Mouse (Mus musculus): ENCODE measurements around the gene Gcm1. TPM values are rescaled to one million over a fixed set of nuclear protein-coding genes. Genes with fewer than 3 reads are reported as not detected.
"Not testable (repeated sequence)": the region's sequence is repeated elsewhere in the genome, so short reads cannot be mapped to it uniquely, and the experiment has no call there.

Gcm1 gene
- polyA plus RNA-seq, 1 experiment from 2014 or later, result not detected

- H3K4me3 ChIP-seq (ENCODE audit: low read depth, low read length), result no peak overlapping the region
- H3K27me3 ChIP-seq (replicated peaks; ENCODE audit: control insufficient read depth, insufficient read depth, low read length), result no peaks in the 10 kb centered on the region
- ATAC-seq (replicated peaks; ENCODE audit: low FRiP score, low TSS enrichment, low read depth) (no peak), DNase-seq (ENCODE audit: low spot score) (no peak)
- H3K9ac ChIP-seq (ENCODE audit: low read length), result no peak overlapping the region
- WGBS, result 74% methylated on average over 16 of the region's 16 CpGs
- no peak overlapping the region for H3K4me2 ChIP-seq (ENCODE audit: low read length)
- no peaks in the 10 kb centered on the region for H3K36me3 ChIP-seq (ENCODE audit: control insufficient read depth, insufficient read depth, low read length)
- no peaks in the 10 kb centered on the region for H3K4me1 ChIP-seq (replicated peaks; ENCODE audit: control insufficient read depth, insufficient read depth, low read length)
- H3K9me3 ChIP-seq (ENCODE audit: control insufficient read depth, low read length), result no peaks in the 10 kb centered on the region
- H3K27ac ChIP-seq (ENCODE audit: low read depth), result no peak overlapping the region
These were observed 7.9 kb downstream of the Gcm1 start for GRCm38 (mm10) chr9:78059525-78060120.

- Histone ChIP-seq H3K9ac (ENCODE audit: low read length) (no peak overlapping the region), H3K4me1 (replicated peaks; ENCODE audit: control insufficient read depth, insufficient read depth, low read length) (no peaks in the 10 kb centered on the region), H3K9me3 (ENCODE audit: control insufficient read depth, low read length) (no peaks in the 10 kb centered on the region), H3K4me2 (ENCODE audit: low read length) (no peak overlapping the region), H3K4me3 (ENCODE audit: low read depth, low read length) (no peak overlapping the region), H3K27ac (ENCODE audit: low read depth) (no peak overlapping the region), H3K27me3 (replicated peaks; ENCODE audit: control insufficient read depth, insufficient read depth, low read length) (no peaks in the 10 kb centered on the region), H3K36me3 (ENCODE audit: control insufficient read depth, insufficient read depth, low read length) (no peaks in the 10 kb centered on the region)
- DNase-seq (ENCODE audit: low spot score), result no peak
- no peak for ATAC-seq (replicated peaks; ENCODE audit: low FRiP score, low TSS enrichment, low read depth)
- WGBS, result 88% methylated on average over 9 of the region's 9 CpGs
These were observed 10.7 kb downstream of the Gcm1 start for GRCm38 (mm10) chr9:78062392-78062791.

DNA sequence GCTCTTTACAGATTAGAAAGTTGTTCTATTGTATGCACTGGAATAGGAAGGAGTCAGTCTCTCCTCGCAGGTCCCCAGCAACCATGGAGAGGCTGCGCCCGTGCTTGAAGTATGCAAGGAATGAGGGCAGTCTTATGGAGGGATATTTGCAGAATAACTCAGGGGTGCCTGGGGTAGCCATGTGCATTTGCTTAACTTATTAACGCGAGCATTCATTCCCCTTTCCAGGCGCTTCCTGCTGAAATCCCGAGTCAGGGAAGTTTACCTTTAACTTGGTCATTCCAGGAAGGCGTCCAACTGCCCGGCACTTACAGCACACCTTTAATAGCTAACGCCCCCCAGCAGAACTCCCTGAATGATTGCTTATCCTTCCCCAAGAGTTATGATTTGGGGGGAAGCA lies 12.4 kb downstream of the Gcm1 start:
- WGBS, result 46% methylated on average over 10 of the region's 10 CpGs

DNA sequence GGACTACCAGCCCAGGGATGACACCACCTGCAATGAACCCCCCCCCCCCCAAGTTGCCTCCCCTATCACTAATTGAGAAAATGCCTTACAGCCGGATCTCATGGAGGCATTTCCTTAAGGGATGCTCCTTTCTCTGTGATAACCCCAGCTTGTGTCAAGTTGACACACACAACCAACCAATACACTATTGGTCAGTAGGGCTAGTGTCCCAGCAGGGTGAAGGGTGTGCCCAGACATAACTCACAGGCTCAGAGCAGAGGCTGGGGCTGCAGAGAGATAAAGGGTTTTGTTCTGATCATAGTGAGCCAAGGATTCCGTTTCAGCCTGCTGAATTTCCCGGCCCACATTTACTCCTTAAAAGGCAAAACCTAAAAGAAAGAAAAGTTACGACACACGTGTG lies 18.8 kb downstream of the Gcm1 start:
- Histone ChIP-seq H3K9ac (ENCODE audit: low read length) (no peak overlapping the region), H3K27ac (ENCODE audit: low read depth) (no peak overlapping the region), H3K4me2 (ENCODE audit: low read length) (no peak overlapping the region), H3K36me3 (ENCODE audit: control insufficient read depth, insufficient read depth, low read length) (no peaks in the 10 kb centered on the region), H3K9me3 (ENCODE audit: control insufficient read depth, low read length) (no peaks in the 10 kb centered on the region), H3K4me1 (replicated peaks; ENCODE audit: control insufficient read depth, insufficient read depth, low read length) (no peaks in the 10 kb centered on the region), H3K27me3 (replicated peaks; ENCODE audit: control insufficient read depth, insufficient read depth, low read length) (no peaks in the 10 kb centered on the region), H3K4me3 (ENCODE audit: low read depth, low read length) (no peak overlapping the region)
- ATAC-seq (replicated peaks; ENCODE audit: low FRiP score, low TSS enrichment, low read depth), result no peak
- no peak for DNase-seq (ENCODE audit: low spot score)
- 66% methylated on average over 5 of the region's 5 CpGs for WGBS

More for the DNA sequence above, 12.4 kb downstream of the Gcm1 start:
- DNase-seq (ENCODE audit: low spot score) (no peak), ATAC-seq (replicated peaks; ENCODE audit: low FRiP score, low TSS enrichment, low read depth) (no peak)
- Histone ChIP-seq H3K4me3 (ENCODE audit: low read depth, low read length) (no peak overlapping the region), H3K4me1 (replicated peaks; ENCODE audit: control insufficient read depth, insufficient read depth, low read length) (no peaks in the 10 kb centered on the region), H3K9me3 (ENCODE audit: control insufficient read depth, low read length) (no peaks in the 10 kb centered on the region), H3K9ac (ENCODE audit: low read length) (no peak overlapping the region), H3K4me2 (ENCODE audit: low read length) (no peak overlapping the region), H3K27ac (ENCODE audit: low read depth) (no peak overlapping the region), H3K27me3 (replicated peaks; ENCODE audit: control insufficient read depth, insufficient read depth, low read length) (no peaks in the 10 kb centered on the region), H3K36me3 (ENCODE audit: control insufficient read depth, insufficient read depth, low read length) (no peaks in the 10 kb centered on the region)

DNA sequence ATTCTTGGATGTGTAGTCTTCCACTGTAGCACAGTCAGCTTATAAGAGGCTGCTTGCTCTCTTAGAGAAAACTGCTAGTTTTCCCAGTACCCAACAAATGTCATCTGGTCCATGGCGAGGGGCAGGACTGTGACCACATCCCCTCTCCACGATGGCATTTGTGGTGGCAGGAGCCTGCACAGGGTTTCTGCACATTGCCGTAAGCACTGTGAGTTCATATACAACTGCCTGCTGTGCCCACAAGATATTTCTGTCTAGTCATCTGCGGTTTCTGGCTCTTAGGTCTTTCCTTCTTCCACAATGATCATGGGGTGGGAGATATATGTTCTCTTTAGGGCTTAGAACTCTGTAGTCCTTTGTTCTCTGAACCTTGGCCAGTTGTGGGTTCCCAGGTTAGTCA lies 19.9 kb downstream of the Gcm1 start:
- Histone ChIP-seq H3K27ac (ENCODE audit: low read depth) (no peak overlapping the region), H3K4me1 (replicated peaks; ENCODE audit: control insufficient read depth, insufficient read depth, low read length) (no peaks in the 10 kb centered on the region), H3K27me3 (replicated peaks; ENCODE audit: control insufficient read depth, insufficient read depth, low read length) (no peaks in the 10 kb centered on the region), H3K36me3 (ENCODE audit: control insufficient read depth, insufficient read depth, low read length) (no peaks in the 10 kb centered on the region), H3K9me3 (ENCODE audit: control insufficient read depth, low read length) (no peaks in the 10 kb centered on the region), H3K4me3 (ENCODE audit: low read depth, low read length) (no peak overlapping the region), H3K9ac (ENCODE audit: low read length) (no peak overlapping the region), H3K4me2 (ENCODE audit: low read length) (no peak overlapping the region)
- 92% methylated on average over 4 of the region's 4 CpGs for WGBS
- no peak for ATAC-seq (replicated peaks; ENCODE audit: low FRiP score, low TSS enrichment, low read depth)
- DNase-seq (ENCODE audit: low spot score), result no peak

DNA sequence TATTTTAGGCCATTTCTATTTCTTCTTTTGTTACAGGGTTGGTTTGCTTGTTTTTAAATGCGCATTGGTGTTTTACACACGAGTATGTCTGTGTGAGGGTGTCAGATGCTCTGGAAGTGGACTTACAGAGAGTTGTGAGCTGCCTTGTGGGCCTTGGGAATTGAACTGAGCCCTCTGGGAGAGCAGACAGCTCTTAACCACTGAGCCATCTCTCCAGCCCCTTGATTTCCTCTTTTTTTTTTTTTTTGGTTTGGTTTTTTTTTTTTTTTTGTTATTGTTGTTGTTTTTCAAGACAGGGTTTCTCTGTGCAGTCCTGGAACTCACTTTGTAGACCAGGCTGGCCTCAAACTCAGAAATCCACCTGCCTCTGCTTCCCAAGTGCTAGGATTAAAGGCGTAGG lies 21.6 kb downstream of the Gcm1 start:
- DNase-seq (ENCODE audit: low spot score); H3K27me3 ChIP-seq (replicated peaks; ENCODE audit: control insufficient read depth, insufficient read depth, low read length); H3K36me3 ChIP-seq (ENCODE audit: control insufficient read depth, insufficient read depth, low read length); H3K4me3 ChIP-seq (ENCODE audit: low read depth, low read length); ATAC-seq (replicated peaks; ENCODE audit: low FRiP score, low TSS enrichment, low read depth); H3K9ac ChIP-seq (ENCODE audit: low read length); H3K4me2 ChIP-seq (ENCODE audit: low read length); H3K4me1 ChIP-seq (replicated peaks; ENCODE audit: control insufficient read depth, insufficient read depth, low read length); H3K9me3 ChIP-seq (ENCODE audit: control insufficient read depth, low read length); H3K27ac ChIP-seq (ENCODE audit: low read depth): not testable (repeated sequence)
- WGBS, result 88% methylated on average over 3 of the region's 3 CpGs

- Histone ChIP-seq H3K9me3 (ENCODE audit: control insufficient read depth, low read length) (no peaks in the 10 kb centered on the region), H3K4me1 (replicated peaks; ENCODE audit: control insufficient read depth, insufficient read depth, low read length) (no peaks in the 10 kb centered on the region), H3K36me3 (ENCODE audit: control insufficient read depth, insufficient read depth, low read length) (no peaks in the 10 kb centered on the region), H3K9ac (ENCODE audit: low read length) (no peak overlapping the region), H3K27ac (ENCODE audit: low read depth) (no peak overlapping the region), H3K4me3 (ENCODE audit: low read depth, low read length) (no peak overlapping the region), H3K27me3 (replicated peaks; ENCODE audit: control insufficient read depth, insufficient read depth, low read length) (no peaks in the 10 kb centered on the region), H3K4me2 (ENCODE audit: low read length) (no peak overlapping the region)
- no peak for DNase-seq (ENCODE audit: low spot score)
- no peak for ATAC-seq (replicated peaks; ENCODE audit: low FRiP score, low TSS enrichment, low read depth)
- 83% methylated on average over 13 of the region's 13 CpGs for WGBS
These were observed 22.1 kb downstream of the Gcm1 start for GRCm38 (mm10) chr9:78073713-78074340.

DNA sequence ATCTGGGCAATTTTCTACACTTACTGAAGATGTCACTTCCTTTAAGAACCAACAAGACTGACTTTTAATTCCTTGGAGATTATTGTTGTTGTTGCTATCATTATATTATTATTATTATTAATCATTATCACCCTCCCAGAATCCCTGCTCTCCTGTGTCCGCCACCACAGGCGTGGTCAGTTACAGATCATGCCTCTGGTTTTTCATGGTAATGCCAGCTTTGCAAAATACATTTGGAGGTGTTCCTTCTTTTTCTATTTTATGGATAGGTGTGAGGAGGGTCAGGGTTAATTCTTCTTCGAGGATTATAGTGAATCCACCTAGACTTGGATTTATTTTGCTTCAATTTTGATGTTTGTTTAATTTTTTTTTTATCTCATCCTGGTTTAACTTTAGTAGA lies 23.5 kb downstream of the Gcm1 start:
- DNase-seq (ENCODE audit: low spot score) (no peak), ATAC-seq (replicated peaks; ENCODE audit: low FRiP score, low TSS enrichment, low read depth) (no peak)
- H3K27ac ChIP-seq (ENCODE audit: low read depth), result no peak overlapping the region
- no peaks in the 10 kb centered on the region for H3K9me3 ChIP-seq (ENCODE audit: control insufficient read depth, low read length)
- no peaks in the 10 kb centered on the region for H3K4me1 ChIP-seq (replicated peaks; ENCODE audit: control insufficient read depth, insufficient read depth, low read length)
- H3K9ac ChIP-seq (ENCODE audit: low read length), result no peak overlapping the region
- H3K4me2 ChIP-seq (ENCODE audit: low read length), result no peak overlapping the region
- no peaks in the 10 kb centered on the region for H3K36me3 ChIP-seq (ENCODE audit: control insufficient read depth, insufficient read depth, low read length)
- H3K4me3 ChIP-seq (ENCODE audit: low read depth, low read length), result no peak overlapping the region
- 88% methylated on average over 3 of the region's 3 CpGs for WGBS
- no peaks in the 10 kb centered on the region for H3K27me3 ChIP-seq (replicated peaks; ENCODE audit: control insufficient read depth, insufficient read depth, low read length)

DNA sequence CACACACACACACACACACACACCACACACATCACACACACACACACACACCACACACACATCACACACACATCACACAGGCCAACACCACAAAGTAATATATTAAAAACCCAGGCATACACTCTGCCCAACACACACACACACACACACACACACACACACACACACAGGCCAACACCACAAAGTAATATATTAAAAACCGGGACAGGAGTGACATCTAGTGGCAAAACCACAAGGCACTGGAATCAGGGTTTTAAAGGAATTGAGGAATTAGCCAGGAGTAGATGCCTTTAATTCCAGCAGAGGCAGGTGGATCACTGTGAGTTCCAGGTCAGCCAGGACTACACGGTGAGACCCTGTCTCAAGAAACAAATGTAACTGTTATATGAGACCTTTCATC lies 26.5 kb downstream of the Gcm1 start:
- WGBS, result 28% methylated on average over 2 of the region's 2 CpGs
- no peak for DNase-seq (ENCODE audit: low spot score)
- Histone ChIP-seq H3K36me3 (ENCODE audit: control insufficient read depth, insufficient read depth, low read length) (peaks cover 14% of the 10 kb centered on the region), H3K4me2 (ENCODE audit: low read length) (no peak overlapping the region), H3K9ac (ENCODE audit: low read length) (no peak overlapping the region), H3K27ac (ENCODE audit: low read depth) (no peak overlapping the region), H3K4me1 (replicated peaks; ENCODE audit: control insufficient read depth, insufficient read depth, low read length) (no peaks in the 10 kb centered on the region), H3K9me3 (ENCODE audit: control insufficient read depth, low read length) (no peaks in the 10 kb centered on the region), H3K4me3 (ENCODE audit: low read depth, low read length) (no peak overlapping the region), H3K27me3 (replicated peaks; ENCODE audit: control insufficient read depth, insufficient read depth, low read length) (no peaks in the 10 kb centered on the region)
- no peak for ATAC-seq (replicated peaks; ENCODE audit: low FRiP score, low TSS enrichment, low read depth)

Measured in intestine, embryonic 14.5 days (tissue).